Mouse (Mus musculus) hindbrain, postnatal 0 days (tissue): Measurements from ENCODE around the gene Qprt. TPM values are rescaled to one million over a fixed set of nuclear protein-coding genes. Genes with fewer than 3 reads are reported as not detected.
A peak's percentile ranks its signal among the peaks of the same experiment; 100 is the strongest.
"Not testable (repeated sequence)": the region's sequence is repeated elsewhere in the genome, so short reads cannot be mapped to it uniquely, and the experiment has no call there.

Experiments
- ATAC-seq: fragments of 200-750 bp; cut with Nextera tagmentation; 2 replicates; pipeline ENCODE4 v1.8.0; 2017; ENCODE audit warnings: mild to moderate bottlenecking, moderate TSS enrichment, moderate library complexity
- DNase-seq: peaks from one replicate; pipeline ENCODE4 v3.0.0-alpha.2; 2015; ENCODE audit warnings: low spot score
- H3K27ac ChIP-seq: fragments of 300-500 bp; sonication (generic); 2 replicates; pipeline ENCODE4 v1.5.1; 2014; ENCODE audit warnings: mild to moderate bottlenecking
- H3K27me3 ChIP-seq: fragments of 300-500 bp; sonication (generic); 2 replicates; pipeline ENCODE4 v1.6.1; 2014; ENCODE audit warnings: low read length, mixed read lengths; ENCODE audit not compliant: insufficient read depth
- H3K36me3 ChIP-seq: fragments of 300-500 bp; sonication (generic); 2 replicates; pipeline ENCODE4 v1.6.1; 2014; ENCODE audit warnings: low read length, mixed read lengths; ENCODE audit not compliant: insufficient read depth
- H3K4me1 ChIP-seq: fragments of 300-500 bp; sonication (generic); 2 replicates; pipeline ENCODE4 v1.6.1; 2014; ENCODE audit warnings: antibody characterized with exemption, low read length, mixed read lengths; ENCODE audit not compliant: insufficient read depth
- H3K4me2 ChIP-seq: fragments of 300-500 bp; sonication (generic); 2 replicates; pipeline ENCODE4 v1.6.1; 2014; ENCODE audit warnings: low read depth, mild to moderate bottlenecking, low read length, moderate library complexity, mixed read lengths
- H3K4me3 ChIP-seq: fragments of 300-500 bp; sonication (generic); 2 replicates; pipeline ENCODE4 v1.5.1; 2014; ENCODE audit warnings: low read length
- H3K9ac ChIP-seq: fragments of 300-500 bp; sonication (generic); replicated peaks from 2 replicates; pipeline ENCODE4 v1.6.1; 2014; ENCODE audit warnings: mild to moderate bottlenecking, low read length, moderate library complexity, mixed read lengths
- H3K9me3 ChIP-seq: fragments of 300-500 bp; sonication (generic); 2 replicates; pipeline ENCODE4 v1.6.1; 2016; ENCODE audit warnings: low read length, mixed read lengths
- CTCF ChIP-seq: IDR thresholded peaks from 2 replicates; pipeline ENCODE4 v1.5.1; 2016; ENCODE audit warnings: antibody characterized with exemption, control low read depth, low read depth
- WGBS: fragments of 180-500 bp; shearing (Covaris S2); extraction: QIAGEN DNeasy Blood & Tissue Kit; methylation state at CpG from one replicate; pipeline ENCODE4 v1.1.7; 2014; 5-methylcytosine and 5-hydroxymethylcytosine counted together
- polyA plus RNA-seq: library from polyadenylated mRNA; unstranded; fragments of >200 nt; fragmentation: Nextera tagmentation; extraction: Ambion mirVana; gene quantifications from 2 replicates; pipeline ENCODE4 v1.2.1, GENCODE M21; 2015
- total RNA-seq: library from RNA; depleted of rRNA; stranded (reverse); fragments of >200 nt; gene quantifications from 2 replicates; pipeline ENCODE4 v1.2.3, GENCODE M21; 2014

Gene Qprt
- total and polyA plus RNA-seq, 2 experiments from 2014 or later, result 1.0 to 1.8 TPM

- Histone ChIP-seq H3K27ac (no peak overlapping the region), H3K27me3 (no peaks in the 10 kb centered on the region), H3K9ac (no peak overlapping the region), H3K36me3 (no peaks in the 10 kb centered on the region), H3K4me3 (peak overlapping the region; percentile 7), H3K9me3 (no peaks in the 10 kb centered on the region), H3K4me1 (no peaks in the 10 kb centered on the region), H3K4me2 (peak overlapping the region; percentile 45)
- ATAC-seq, result peak; percentile 10; the same call in 1 of the 2 replicates
- DNase-seq, result no peak
- WGBS, result 22% methylated on average over 27 of the region's 27 CpGs
- no peak for TF ChIP-seq CTCF
These were observed 32.9 kb downstream of the Qprt start for GRCm38 (mm10) chr7:127088901-127089845.

GRCm38 (mm10) chr7:127088083-127088482 lies 33.9 kb downstream of the Qprt start:
- no peak for TF ChIP-seq CTCF
- Histone ChIP-seq H3K36me3 (no peaks in the 10 kb centered on the region), H3K27ac (no peak overlapping the region), H3K4me1 (no peaks in the 10 kb centered on the region), H3K9ac (no peak overlapping the region), H3K9me3 (no peaks in the 10 kb centered on the region), H3K27me3 (no peaks in the 10 kb centered on the region), H3K4me3 (no peak overlapping the region), H3K4me2 (no peak overlapping the region)
- 92% methylated on average over 3 of the region's 3 CpGs for WGBS
- DNase-seq (no peak), ATAC-seq (no peak)

GRCm38 (mm10) chr7:127087278-127088010 lies 34.6 kb downstream of the Qprt start, which contains the start of gene Zg16:
TSS of gene Zg16 (minus strand) at chr7:127087328.
- H3K4me1 ChIP-seq, DNase-seq, H3K27ac ChIP-seq, H3K4me2 ChIP-seq, H3K9ac ChIP-seq, H3K9me3 ChIP-seq, ATAC-seq, H3K27me3 ChIP-seq, H3K36me3 ChIP-seq, H3K4me3 ChIP-seq: not testable (repeated sequence)
- WGBS, result 79% methylated on average over 6 of the region's 6 CpGs

- not testable (repeated sequence) for H3K4me3 ChIP-seq, H3K27me3 ChIP-seq, H3K9ac ChIP-seq, H3K27ac ChIP-seq, ATAC-seq, DNase-seq, H3K36me3 ChIP-seq, H3K4me1 ChIP-seq, H3K4me2 ChIP-seq, H3K9me3 ChIP-seq
- WGBS, result 65% methylated on average over 6 of the region's 6 CpGs
These were observed 36.3 kb downstream of the Qprt start for GRCm38 (mm10) chr7:127085751-127086150.

- Histone ChIP-seq H3K4me3 (no peak overlapping the region), H3K9ac (no peak overlapping the region), H3K4me2 (no peak overlapping the region), H3K36me3 (no peaks in the 10 kb centered on the region), H3K27ac (no peak overlapping the region), H3K9me3 (no peaks in the 10 kb centered on the region), H3K27me3 (no peaks in the 10 kb centered on the region), H3K4me1 (no peaks in the 10 kb centered on the region)
- DNase-seq, result no peak
- TF ChIP-seq CTCF, result no peak
- no peak for ATAC-seq
- 88% methylated on average over 2 of the region's 2 CpGs for WGBS
These were observed 37.2 kb downstream of the Qprt start for GRCm38 (mm10) chr7:127084794-127085193.

GRCm38 (mm10) chr7:127083689-127084088 lies 38.3 kb downstream of the Qprt start:
- H3K9ac ChIP-seq, result no peak overlapping the region
- no peaks in the 10 kb centered on the region for H3K27me3 ChIP-seq
- DNase-seq (no peak), ATAC-seq (no peak)
- H3K4me1 ChIP-seq, result no peaks in the 10 kb centered on the region
- no peaks in the 10 kb centered on the region for H3K36me3 ChIP-seq
- H3K27ac ChIP-seq, result no peak overlapping the region
- no peak overlapping the region for H3K4me3 ChIP-seq
- TF ChIP-seq CTCF, result no peak
- WGBS, result 91% methylated on average over 4 of the region's 4 CpGs
- H3K9me3 ChIP-seq, result no peaks in the 10 kb centered on the region
- no peak overlapping the region for H3K4me2 ChIP-seq
